Mouse (Mus musculus): ENCODE measurements at regions not wholly inside any gene's neighbourhood (a gene's known extent, or its start where the extent isn't known, plus 50 kb on each side); places are given as distances from the start of the nearest gene placed in this dataset.

DNA sequence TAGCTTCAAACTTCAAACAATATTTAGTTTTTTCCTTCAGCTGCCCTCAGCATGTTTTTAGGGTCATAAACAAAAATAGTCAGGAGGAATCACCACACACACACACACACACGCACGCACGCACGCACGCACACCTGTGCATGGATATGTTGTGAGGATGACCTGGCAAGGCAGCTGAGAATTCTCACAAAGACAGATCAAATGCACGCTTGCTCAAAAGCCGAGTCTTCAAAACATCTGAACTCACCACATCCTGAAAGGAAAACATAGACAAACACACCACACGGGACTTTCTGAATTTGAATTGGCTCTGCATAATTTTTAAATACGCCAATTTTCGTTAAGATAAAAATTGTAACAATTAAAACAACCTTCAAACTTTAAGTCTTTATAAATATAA is 52.7 kb upstream of the Foxq1 start:
- Histone ChIP-seq H3K27ac (ENCODE audit: insufficient read depth, low read length) (no peak overlapping the region), H3K4me3 (ENCODE audit: insufficient read depth, low read length) (no peak overlapping the region), H3K4me1 (ENCODE audit: control insufficient read depth, insufficient read depth, low read length) (no peaks in the 10 kb centered on the region)
- no peak for TF ChIP-seq CTCF (IDR thresholded peaks at IDR 0.05; ENCODE audit: borderline replicate concordance, insufficient read depth, low read length)
- TF ChIP-seq POLR2A (IDR thresholded peaks at IDR 0.05; ENCODE audit: low read depth, low read length), result no peak

DNA sequence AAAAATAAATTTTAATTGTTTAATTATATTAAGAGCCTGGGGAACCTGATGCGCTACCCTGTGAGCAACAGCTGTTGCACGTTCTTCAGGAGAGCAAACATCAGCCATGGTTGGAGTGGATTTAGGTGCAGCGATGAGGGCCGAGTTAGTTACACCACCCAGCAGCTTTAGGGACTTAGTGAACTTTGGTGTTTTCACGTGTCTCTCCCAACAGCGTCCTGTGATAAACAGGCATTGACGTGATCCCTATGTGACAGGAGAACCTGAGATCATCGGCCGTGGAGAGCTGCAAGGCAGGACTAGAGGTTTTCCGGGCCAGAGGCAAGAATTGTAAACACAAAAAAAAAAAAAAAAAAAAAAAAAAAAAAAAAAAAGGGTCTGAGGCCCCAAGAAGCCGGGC is 52.1 kb upstream of the Foxq1 start:
- Histone ChIP-seq H3K4me1 (ENCODE audit: control insufficient read depth, insufficient read depth, low read length) (no peaks in the 10 kb centered on the region), H3K4me3 (ENCODE audit: insufficient read depth, low read length) (no peak overlapping the region), H3K27ac (ENCODE audit: insufficient read depth, low read length) (no peak overlapping the region)
- no peak for TF ChIP-seq POLR2A (IDR thresholded peaks at IDR 0.05; ENCODE audit: low read depth, low read length)

DNA sequence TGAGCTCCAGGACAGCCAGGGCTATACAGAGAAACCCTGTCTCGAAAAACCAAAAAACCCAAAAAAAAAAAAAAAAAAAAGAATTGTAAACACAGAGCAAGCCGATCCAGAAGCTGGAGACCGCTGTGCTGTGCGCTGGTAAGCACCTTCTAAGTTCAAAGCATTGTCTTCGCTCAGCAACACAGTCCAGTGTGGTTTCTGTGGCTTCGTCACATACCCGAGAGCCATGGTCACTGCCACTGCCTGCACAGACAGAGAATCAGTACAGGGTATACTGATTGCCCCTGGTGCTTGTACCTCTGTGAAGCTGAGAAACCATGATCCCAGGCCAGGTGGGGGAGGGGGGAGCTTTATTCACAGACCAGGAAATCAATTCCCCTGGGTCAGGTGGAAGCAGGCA is 51.6 kb upstream of the Foxq1 start:
- no peaks in the 10 kb centered on the region for H3K4me1 ChIP-seq (ENCODE audit: control insufficient read depth, insufficient read depth, low read length)
- no peak overlapping the region for H3K4me3 ChIP-seq (ENCODE audit: insufficient read depth, low read length)
- no peak overlapping the region for H3K27ac ChIP-seq (ENCODE audit: insufficient read depth, low read length)
- TF ChIP-seq CTCF (IDR thresholded peaks at IDR 0.05; ENCODE audit: borderline replicate concordance, insufficient read depth, low read length) (no peak), POLR2A (IDR thresholded peaks at IDR 0.05; ENCODE audit: low read depth, low read length) (no peak)

DNA sequence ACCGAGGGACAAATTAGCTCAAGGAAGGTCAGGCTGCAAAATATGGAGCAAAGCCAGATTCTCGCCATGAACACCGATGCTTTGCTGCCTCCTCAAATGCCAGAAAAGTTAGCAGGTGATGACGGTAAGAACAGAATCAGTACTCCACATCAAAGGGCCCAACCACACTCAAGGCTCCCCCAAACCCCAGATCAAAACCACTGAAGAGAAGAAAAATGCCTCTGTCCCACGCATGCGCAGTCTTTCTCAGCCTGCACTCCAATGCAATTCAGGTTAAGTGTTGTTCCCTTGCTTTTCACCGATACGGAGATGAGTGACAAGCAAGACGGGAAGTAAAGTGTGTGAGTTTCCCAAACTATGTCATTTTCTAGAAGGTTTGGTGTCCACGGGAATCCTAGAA is 50.5 kb upstream of the Foxq1 start:
- Histone ChIP-seq H3K4me1 (ENCODE audit: control insufficient read depth, insufficient read depth, low read length) (no peaks in the 10 kb centered on the region), H3K4me3 (ENCODE audit: insufficient read depth, low read length) (no peak overlapping the region), H3K27ac (ENCODE audit: insufficient read depth, low read length) (no peak overlapping the region)
- TF ChIP-seq POLR2A (IDR thresholded peaks at IDR 0.05; ENCODE audit: low read depth, low read length) (no peak), CTCF (IDR thresholded peaks at IDR 0.05; ENCODE audit: borderline replicate concordance, insufficient read depth, low read length) (no peak)
